Mouse (Mus musculus): ENCODE measurements around the gene Strc. TPM values are rescaled to one million over a fixed set of nuclear protein-coding genes. Genes with fewer than 3 reads are reported as not detected.
A peak's percentile ranks its signal among the peaks of the same experiment; 100 is the strongest.

Gene Strc
- polyA plus RNA-seq, 1 experiment from 2014 or later = not detected

GRCm38 (mm10) chr2:121413387-121414042 is 26.5 kb upstream of the Strc start, which contains the start of the genes Pdia3 and Catsper2:
Gene Pdia3 (plus strand): TSS chr2:121413775.
Gene Catsper2 (minus strand): TSS chr2:121413792.
- Histone ChIP-seq H3K9me3 (ENCODE audit: control insufficient read depth, low read length) (no peaks in the 10 kb centered on the region), H3K4me3 (replicated peaks; ENCODE audit: low read length) (peak within 1 kb of the TSS; percentile 74), H3K9ac (replicated peaks; ENCODE audit: low read depth, low read length) (peak within 1 kb of the TSS; percentile 92), H3K36me3 (ENCODE audit: control insufficient read depth, insufficient read depth) (no peaks in the 10 kb centered on the region; the same call in 1 of the 2 replicates), H3K27me3 (replicated peaks; ENCODE audit: control insufficient read depth, insufficient read depth, low read length) (no peaks in the 10 kb centered on the region), H3K4me1 (replicated peaks; ENCODE audit: control insufficient read depth, insufficient read depth, low read length) (peaks cover 25% of the 10 kb centered on the region), H3K27ac (ENCODE audit: low read length) (peak within 1 kb of the TSS; percentile 98), H3K4me2 (ENCODE audit: low read length) (peak within 1 kb of the TSS; percentile 60)
- WGBS = under 1% methylated on average over 68 of the region's 68 CpGs
- ATAC-seq = peak; percentile 99

- ATAC-seq = no peak
- H3K9me3 ChIP-seq (ENCODE audit: control insufficient read depth, low read length) = no peaks in the 10 kb centered on the region
- H3K9ac ChIP-seq (replicated peaks; ENCODE audit: low read depth, low read length) = peak overlapping the region; percentile 92
- peaks cover 25% of the 10 kb centered on the region for H3K4me1 ChIP-seq (replicated peaks; ENCODE audit: control insufficient read depth, insufficient read depth, low read length)
- H3K36me3 ChIP-seq (ENCODE audit: control insufficient read depth, insufficient read depth) = no peaks in the 10 kb centered on the region; the same call in 1 of the 2 replicates
- H3K4me3 ChIP-seq (replicated peaks; ENCODE audit: low read length) = peak overlapping the region; percentile 74
- peak overlapping the region; percentile 98 for H3K27ac ChIP-seq (ENCODE audit: low read length)
- H3K4me2 ChIP-seq (ENCODE audit: low read length) = peak overlapping the region; percentile 51
- WGBS = 13% methylated on average over 4 of the region's 4 CpGs
- no peaks in the 10 kb centered on the region for H3K27me3 ChIP-seq (replicated peaks; ENCODE audit: control insufficient read depth, insufficient read depth, low read length)
These were observed 25.9 kb upstream of the Strc start for GRCm38 (mm10) chr2:121412843-121413386.

GRCm38 (mm10) chr2:121408160-121408559 is 21.2 kb upstream of the Strc start:
- no peaks in the 10 kb centered on the region for H3K36me3 ChIP-seq (ENCODE audit: control insufficient read depth, insufficient read depth)
- no peaks in the 10 kb centered on the region for H3K27me3 ChIP-seq (replicated peaks; ENCODE audit: control insufficient read depth, insufficient read depth, low read length)
- no peak overlapping the region for H3K9ac ChIP-seq (replicated peaks; ENCODE audit: low read depth, low read length)
- 33% methylated on average over 4 of the region's 4 CpGs for WGBS
- no peak overlapping the region for H3K4me2 ChIP-seq (ENCODE audit: low read length)
- no peak overlapping the region for H3K4me3 ChIP-seq (replicated peaks; ENCODE audit: low read length)
- H3K4me1 ChIP-seq (replicated peaks; ENCODE audit: control insufficient read depth, insufficient read depth, low read length) = peaks cover 8% of the 10 kb centered on the region; the same call in 1 of the 2 replicates
- no peaks in the 10 kb centered on the region for H3K9me3 ChIP-seq (ENCODE audit: control insufficient read depth, low read length)
- ATAC-seq = no peak
- H3K27ac ChIP-seq (ENCODE audit: low read length) = no peak overlapping the region

GRCm38 (mm10) chr2:121403296-121403695 is 16.3 kb upstream of the Strc start:
- Histone ChIP-seq H3K9me3 (ENCODE audit: control insufficient read depth, low read length) (no peaks in the 10 kb centered on the region), H3K27me3 (replicated peaks; ENCODE audit: control insufficient read depth, insufficient read depth, low read length) (no peaks in the 10 kb centered on the region; the same call in 1 of the 2 replicates), H3K4me2 (ENCODE audit: low read length) (no peak overlapping the region), H3K4me1 (replicated peaks; ENCODE audit: control insufficient read depth, insufficient read depth, low read length) (no peaks in the 10 kb centered on the region), H3K4me3 (replicated peaks; ENCODE audit: low read length) (no peak overlapping the region), H3K27ac (ENCODE audit: low read length) (no peak overlapping the region), H3K9ac (replicated peaks; ENCODE audit: low read depth, low read length) (no peak overlapping the region), H3K36me3 (ENCODE audit: control insufficient read depth, insufficient read depth) (no peaks in the 10 kb centered on the region)
- ATAC-seq = no peak

- Histone ChIP-seq H3K4me2 (ENCODE audit: low read length) (no peak overlapping the region), H3K27me3 (replicated peaks; ENCODE audit: control insufficient read depth, insufficient read depth, low read length) (no peaks in the 10 kb centered on the region; the same call in 1 of the 2 replicates), H3K9me3 (ENCODE audit: control insufficient read depth, low read length) (no peaks in the 10 kb centered on the region), H3K4me3 (replicated peaks; ENCODE audit: low read length) (no peak overlapping the region), H3K27ac (ENCODE audit: low read length) (no peak overlapping the region), H3K9ac (replicated peaks; ENCODE audit: low read depth, low read length) (no peak overlapping the region), H3K4me1 (replicated peaks; ENCODE audit: control insufficient read depth, insufficient read depth, low read length) (no peaks in the 10 kb centered on the region), H3K36me3 (ENCODE audit: control insufficient read depth, insufficient read depth) (no peaks in the 10 kb centered on the region; the same call in 1 of the 2 replicates)
- WGBS = 13% methylated on average over 8 of the region's 8 CpGs
- ATAC-seq = no peak
These were observed 9.7 kb upstream of the Strc start for GRCm38 (mm10) chr2:121396624-121397023.

GRCm38 (mm10) chr2:121374766-121375165 is 12.2 kb downstream of the Strc start:
- Histone ChIP-seq H3K4me3 (replicated peaks; ENCODE audit: low read length) (no peak overlapping the region), H3K9me3 (ENCODE audit: control insufficient read depth, low read length) (no peaks in the 10 kb centered on the region), H3K9ac (replicated peaks; ENCODE audit: low read depth, low read length) (no peak overlapping the region), H3K4me1 (replicated peaks; ENCODE audit: control insufficient read depth, insufficient read depth, low read length) (no peaks in the 10 kb centered on the region), H3K4me2 (ENCODE audit: low read length) (no peak overlapping the region), H3K36me3 (ENCODE audit: control insufficient read depth, insufficient read depth) (no peaks in the 10 kb centered on the region), H3K27ac (ENCODE audit: low read length) (no peak overlapping the region), H3K27me3 (replicated peaks; ENCODE audit: control insufficient read depth, insufficient read depth, low read length) (no peaks in the 10 kb centered on the region)
- no peak for ATAC-seq
- 48% methylated on average over 2 of the region's 2 CpGs for WGBS

- Histone ChIP-seq H3K9me3 (ENCODE audit: control insufficient read depth, low read length) (no peaks in the 10 kb centered on the region), H3K27me3 (replicated peaks; ENCODE audit: control insufficient read depth, insufficient read depth, low read length) (no peaks in the 10 kb centered on the region), H3K4me3 (replicated peaks; ENCODE audit: low read length) (no peak overlapping the region), H3K36me3 (ENCODE audit: control insufficient read depth, insufficient read depth) (no peaks in the 10 kb centered on the region), H3K4me1 (replicated peaks; ENCODE audit: control insufficient read depth, insufficient read depth, low read length) (0 out of 2 replicates have a peak, but pooled peaks cover 2% of the 10 kb centered on the region), H3K9ac (replicated peaks; ENCODE audit: low read depth, low read length) (no peak overlapping the region), H3K4me2 (ENCODE audit: low read length) (no peak overlapping the region), H3K27ac (ENCODE audit: low read length) (no peak overlapping the region)
- WGBS = 81% methylated on average over 3 of the region's 3 CpGs
- ATAC-seq = no peak
These were observed 14.7 kb downstream of the Strc start for GRCm38 (mm10) chr2:121372266-121372665.

GRCm38 (mm10) chr2:121370921-121371320 is 16.0 kb downstream of the Strc start:
- Histone ChIP-seq H3K4me2 (ENCODE audit: low read length) (no peak overlapping the region), H3K36me3 (ENCODE audit: control insufficient read depth, insufficient read depth) (no peaks in the 10 kb centered on the region), H3K4me3 (replicated peaks; ENCODE audit: low read length) (no peak overlapping the region), H3K27ac (ENCODE audit: low read length) (no peak overlapping the region), H3K4me1 (replicated peaks; ENCODE audit: control insufficient read depth, insufficient read depth, low read length) (0 out of 2 replicates have a peak, but pooled peaks cover 2% of the 10 kb centered on the region), H3K9me3 (ENCODE audit: control insufficient read depth, low read length) (no peaks in the 10 kb centered on the region), H3K9ac (replicated peaks; ENCODE audit: low read depth, low read length) (no peak overlapping the region), H3K27me3 (replicated peaks; ENCODE audit: control insufficient read depth, insufficient read depth, low read length) (no peaks in the 10 kb centered on the region)
- ATAC-seq = no peak
- WGBS = 85% methylated on average over 5 of the region's 5 CpGs

GRCm38 (mm10) chr2:121368831-121369230 is 18.1 kb downstream of the Strc start:
- H3K27me3 ChIP-seq (replicated peaks; ENCODE audit: control insufficient read depth, insufficient read depth, low read length) = no peaks in the 10 kb centered on the region
- H3K9ac ChIP-seq (replicated peaks; ENCODE audit: low read depth, low read length) = no peak overlapping the region
- ATAC-seq = no peak
- H3K4me1 ChIP-seq (replicated peaks; ENCODE audit: control insufficient read depth, insufficient read depth, low read length) = 0 out of 2 replicates have a peak, but pooled peaks cover 2% of the 10 kb centered on the region
- H3K4me2 ChIP-seq (ENCODE audit: low read length) = no peak overlapping the region
- H3K9me3 ChIP-seq (ENCODE audit: control insufficient read depth, low read length) = no peaks in the 10 kb centered on the region
- no peak overlapping the region for H3K4me3 ChIP-seq (replicated peaks; ENCODE audit: low read length)
- H3K27ac ChIP-seq (ENCODE audit: low read length) = no peak overlapping the region
- no peaks in the 10 kb centered on the region for H3K36me3 ChIP-seq (ENCODE audit: control insufficient read depth, insufficient read depth)
- 62% methylated on average over 2 of the region's 2 CpGs for WGBS

Measured in forebrain, embryonic 16.5 days (tissue).